Mouse (Mus musculus): ENCODE measurements around the gene Ugt1a6a. TPM values are rescaled to one million over a fixed set of nuclear protein-coding genes. Genes with fewer than 3 reads are reported as not detected.

The Ugt1a6a gene
- total RNA-seq, 2 experiments from 2014 or later: 1.5 to 2.3 TPM

DNA sequence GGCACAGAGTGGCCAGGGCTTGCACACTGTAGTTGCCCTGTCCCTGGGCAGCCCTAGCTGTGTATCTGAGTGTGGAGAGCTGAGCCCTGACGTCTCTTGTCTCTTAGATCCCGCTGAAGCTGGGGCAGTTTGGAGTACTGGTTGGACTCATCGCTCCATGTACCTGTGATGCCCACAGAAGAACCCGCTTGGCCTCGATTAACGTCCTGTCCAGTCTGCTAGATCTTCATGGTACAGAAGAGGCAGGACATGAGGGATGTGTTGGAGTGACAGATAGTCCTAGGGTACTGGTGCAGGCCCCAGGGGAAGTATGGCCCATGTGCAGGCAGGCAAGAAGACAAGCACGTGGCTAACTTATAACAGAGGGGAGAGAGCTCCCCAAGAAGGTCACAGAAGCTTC lies 115.0 kb downstream of the Ugt1a6a start:
- no peak for TF ChIP-seq CTCF (IDR thresholded peaks at IDR 0.05)
- H3K4me3 ChIP-seq: no peak overlapping the region
- intact Hi-C loops (cut with DNase I): no loop called here
- DNase-seq (ENCODE audit: extremely low spot score in 1 of 2, low spot score in 2 of 2): no peak
- H3K27ac ChIP-seq: no peak overlapping the region

DNA sequence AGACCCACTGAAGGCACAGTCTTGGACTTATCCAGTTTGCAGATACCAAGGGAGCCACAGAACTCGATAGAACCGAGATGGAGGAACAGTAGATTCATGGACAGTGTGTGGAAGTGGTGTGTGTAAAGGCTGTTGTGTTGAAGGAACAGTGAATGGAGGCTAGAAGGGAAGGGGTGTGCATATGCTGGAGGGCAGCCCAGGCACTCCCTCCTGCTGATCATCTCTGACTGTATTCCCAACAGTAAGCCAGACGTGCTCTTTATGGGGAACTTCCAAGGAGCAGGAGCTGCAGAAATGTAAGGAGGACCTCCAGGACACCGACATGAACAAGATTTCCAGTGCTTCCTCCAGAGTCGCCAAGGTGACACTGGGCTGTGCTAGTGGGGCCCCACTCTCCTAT lies 115.4 kb downstream of the Ugt1a6a start:
- no peak for DNase-seq (ENCODE audit: extremely low spot score in 1 of 2, low spot score in 2 of 2)
- no peak overlapping the region for H3K27ac ChIP-seq
- H3K4me3 ChIP-seq: no peak overlapping the region
- TF ChIP-seq CTCF (IDR thresholded peaks at IDR 0.05): no peak
- intact Hi-C loops (cut with DNase I): no loop called here

DNA sequence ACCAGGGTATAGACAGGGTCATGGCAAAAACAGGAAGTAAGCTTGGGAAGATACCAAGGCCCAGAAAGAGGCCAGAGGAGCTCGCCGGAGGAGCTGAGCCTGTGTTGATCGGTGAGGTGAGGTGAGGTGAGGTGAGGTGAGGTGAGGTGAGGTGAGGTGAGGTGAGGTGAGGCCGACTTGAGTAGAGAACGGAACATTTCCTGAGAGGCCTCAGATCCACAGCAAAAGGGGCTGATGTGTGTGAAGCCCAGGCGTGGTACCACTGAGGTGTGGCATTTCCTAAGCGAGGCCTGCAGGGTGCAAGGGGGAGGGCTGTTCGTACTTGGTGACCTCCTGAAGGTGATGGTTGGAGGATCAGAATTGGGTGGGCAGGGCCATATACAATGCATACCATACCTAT lies 118.5 kb downstream of the Ugt1a6a start:
- intact Hi-C loops (cut with DNase I): no loop called here
- no peak for DNase-seq (ENCODE audit: extremely low spot score in 1 of 2, low spot score in 2 of 2)

DNA sequence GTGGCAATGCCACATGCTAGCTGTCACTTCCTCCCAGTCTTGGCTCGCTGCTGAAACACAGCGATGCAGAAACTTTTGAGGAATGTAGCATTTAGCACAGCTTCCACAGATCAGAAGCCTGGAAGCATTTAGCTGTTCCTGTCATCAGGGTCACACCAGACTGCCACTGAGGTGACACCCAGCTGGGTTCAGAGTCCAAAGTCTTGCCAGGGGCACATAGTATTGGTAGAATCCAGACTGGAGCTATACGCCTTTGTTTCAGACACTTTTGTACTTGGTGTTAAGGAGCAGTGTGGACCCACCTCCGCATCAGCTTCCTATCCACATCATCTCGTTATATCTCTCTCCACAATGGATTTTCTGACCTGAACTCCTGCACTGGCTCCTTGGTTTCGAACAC lies 118.9 kb downstream of the Ugt1a6a start:
- Histone ChIP-seq H3K4me3 (no peak overlapping the region), H3K27ac (no peak overlapping the region)
- DNase-seq (ENCODE audit: extremely low spot score in 1 of 2, low spot score in 2 of 2): no peak
- intact Hi-C loops (cut with DNase I): no loop called here
- no peak for TF ChIP-seq CTCF (IDR thresholded peaks at IDR 0.05)

More for the DNA sequence above, 118.5 kb downstream of the Ugt1a6a start:
- Histone ChIP-seq H3K4me3 (no peak overlapping the region), H3K27ac (no peak overlapping the region)
- no peak for TF ChIP-seq CTCF (IDR thresholded peaks at IDR 0.05)

DNA sequence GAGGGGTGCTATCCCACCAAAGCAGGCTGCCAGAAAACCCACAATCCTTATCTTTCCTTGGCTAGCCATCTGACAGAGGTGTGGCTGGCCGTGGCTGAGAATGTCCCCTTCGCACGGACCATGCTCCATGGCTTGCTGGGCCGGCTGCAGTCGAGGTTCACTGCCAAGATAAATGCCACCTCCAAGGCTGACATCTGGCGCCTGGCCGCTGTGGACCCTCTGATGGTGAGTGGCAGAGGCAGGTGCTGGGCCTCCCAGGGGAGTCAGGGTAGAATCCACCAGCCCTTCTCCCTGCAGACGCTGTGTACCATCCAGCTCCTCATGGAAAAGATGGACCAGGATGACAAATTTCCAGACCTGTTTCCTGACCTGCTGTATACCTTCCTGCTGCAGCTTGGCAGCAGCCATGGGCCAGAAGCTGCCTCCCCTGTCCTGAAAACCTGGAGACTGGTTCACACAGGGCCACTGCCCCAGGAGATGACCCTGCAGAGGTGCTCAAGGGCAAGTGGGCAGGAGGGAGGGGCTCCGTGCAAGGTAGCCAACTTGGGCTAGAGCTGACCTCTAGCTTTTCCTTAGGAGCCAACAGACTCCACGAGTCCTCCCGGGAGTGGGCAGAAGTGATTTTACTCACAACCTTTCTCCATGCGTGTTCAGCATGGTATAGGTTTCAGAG lies 120.3 kb downstream of the Ugt1a6a start:
- no peak for TF ChIP-seq CTCF (IDR thresholded peaks at IDR 0.05)
- intact Hi-C loops (cut with DNase I): no loop called here
- Histone ChIP-seq H3K27ac (no peak overlapping the region), H3K4me3 (no peak overlapping the region)
- DNase-seq (ENCODE audit: extremely low spot score in 1 of 2, low spot score in 2 of 2): no peak

DNA sequence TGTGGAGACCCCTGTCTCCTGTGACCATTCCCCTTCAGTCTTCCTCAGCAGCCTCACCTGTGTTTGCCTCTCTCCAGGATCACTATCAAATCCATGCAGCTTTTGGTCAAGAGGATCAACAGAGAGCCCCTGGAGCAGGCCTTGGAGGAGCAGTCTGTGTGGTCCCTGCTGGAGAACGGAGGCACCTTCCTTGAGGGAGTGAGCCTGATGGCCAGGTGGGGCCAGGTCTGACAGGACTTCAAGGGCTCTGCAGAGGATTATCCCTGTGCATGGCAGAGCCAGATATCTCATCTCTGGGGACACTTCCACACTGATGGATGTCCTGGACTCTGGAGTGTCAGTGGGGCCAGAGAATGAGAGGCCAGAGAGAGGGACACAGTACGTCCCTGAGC lies 120.9 kb downstream of the Ugt1a6a start:
- TF ChIP-seq CTCF (IDR thresholded peaks at IDR 0.05): no peak
- intact Hi-C loops (cut with DNase I): no loop called here
- Histone ChIP-seq H3K4me3 (no peak overlapping the region), H3K27ac (no peak overlapping the region)
- no peak for DNase-seq (ENCODE audit: extremely low spot score in 1 of 2, low spot score in 2 of 2)

DNA sequence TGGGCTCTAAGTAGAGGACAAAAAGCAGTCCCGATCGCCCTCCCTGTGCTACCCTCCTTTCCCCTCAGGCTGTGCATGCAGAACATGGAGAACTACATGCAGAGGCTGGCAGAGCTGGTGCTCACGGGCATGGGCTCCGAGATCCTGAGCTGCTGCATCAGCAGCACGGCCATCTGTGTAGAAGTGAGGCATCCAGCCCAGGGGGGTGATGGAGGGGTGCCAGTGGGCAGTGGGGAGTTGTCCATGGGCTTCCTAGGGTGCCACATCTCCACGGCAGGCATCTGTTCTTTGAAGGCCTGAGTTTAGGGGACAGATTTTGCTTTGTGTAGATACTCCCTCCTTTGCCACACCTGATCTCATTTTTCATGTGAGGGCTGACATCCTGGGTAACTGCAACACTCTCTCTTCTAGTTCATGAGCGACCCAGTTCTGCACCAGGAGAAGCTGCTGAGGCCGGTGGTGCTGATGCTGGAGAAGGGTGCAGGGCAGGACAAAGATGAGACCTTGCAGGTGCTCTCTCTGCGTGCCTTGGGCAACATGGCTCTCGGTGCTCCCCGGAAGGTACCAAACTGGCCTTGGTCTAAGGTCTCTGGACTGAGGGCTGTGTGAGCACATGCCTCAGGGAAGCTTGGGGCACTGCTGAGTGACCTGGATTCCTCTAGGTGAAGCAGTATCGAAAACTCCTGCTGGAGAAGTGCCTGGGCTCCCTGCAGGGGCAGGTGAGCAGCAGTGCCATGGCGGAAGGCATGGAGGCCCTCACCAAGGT lies 121.6 kb downstream of the Ugt1a6a start:
- DNase-seq (ENCODE audit: extremely low spot score in 1 of 2, low spot score in 2 of 2): peak in 1 of 2 experiments; percentile 33
- no peak for TF ChIP-seq CTCF (IDR thresholded peaks at IDR 0.05)
- no peak overlapping the region for H3K4me3 ChIP-seq
- intact Hi-C loops (cut with DNase I): no loop called here
- no peak overlapping the region for H3K27ac ChIP-seq

DNA sequence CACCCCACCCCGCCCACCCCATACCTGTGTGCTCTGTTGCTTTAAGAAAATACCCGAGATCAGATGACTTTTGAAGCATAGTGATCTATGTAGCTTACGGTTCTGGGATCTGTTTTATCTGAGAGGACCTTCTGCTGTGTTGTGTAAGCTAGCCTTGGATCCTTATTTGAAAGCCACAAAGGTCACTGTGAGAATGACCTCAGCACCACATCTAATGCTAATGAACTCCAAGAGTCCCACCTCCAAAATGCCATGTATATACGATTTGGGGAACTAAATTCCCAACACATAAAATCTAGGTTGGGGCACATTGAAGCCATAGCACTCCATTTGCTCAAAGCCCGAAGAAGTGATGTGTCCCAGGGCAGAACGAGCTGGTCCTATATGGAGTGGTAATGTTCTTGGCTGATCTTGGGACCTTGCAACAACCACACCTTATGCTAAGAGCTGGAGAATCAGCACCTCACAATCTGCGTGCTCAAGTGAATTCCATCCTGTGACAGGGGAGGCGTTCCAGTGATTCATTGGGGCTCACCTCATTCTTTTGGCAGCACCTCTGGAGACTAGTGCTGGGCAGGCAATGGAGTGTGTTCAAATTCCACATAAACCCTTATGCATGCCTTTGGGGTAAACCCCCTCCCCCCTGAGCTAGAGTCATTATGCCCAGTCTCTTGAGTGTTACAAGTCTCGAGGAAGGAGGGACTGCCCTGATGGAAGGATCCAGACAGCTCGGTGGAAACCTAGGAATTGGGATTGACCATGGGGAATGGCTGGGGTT lies 122.5 kb downstream of the Ugt1a6a start:
- no peak for TF ChIP-seq CTCF (IDR thresholded peaks at IDR 0.05)
- intact Hi-C loops (cut with DNase I): no loop called here
- DNase-seq (ENCODE audit: extremely low spot score in 1 of 2, low spot score in 2 of 2): no peak
- Histone ChIP-seq H3K4me3 (no peak overlapping the region), H3K27ac (no peak overlapping the region)

DNA sequence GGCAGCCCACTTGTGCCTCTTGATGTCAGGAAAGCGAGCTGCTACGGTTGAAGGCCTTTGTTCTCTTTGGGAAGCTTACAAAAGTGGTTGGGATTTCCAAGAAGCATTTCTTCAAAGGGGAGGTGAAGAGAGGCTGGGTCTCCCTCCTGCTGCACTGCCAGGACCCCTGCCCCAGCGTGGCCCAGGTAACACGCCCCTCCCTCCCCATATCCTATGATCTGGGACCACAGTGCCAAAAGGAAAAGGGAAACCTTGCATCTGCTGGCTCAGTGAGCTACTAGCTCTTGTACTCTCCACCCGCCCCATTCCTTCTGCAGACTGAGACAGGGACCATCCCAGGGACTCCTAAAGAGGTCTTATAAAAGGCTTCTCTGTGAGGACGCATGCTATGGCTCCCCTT lies 123.1 kb downstream of the Ugt1a6a start:
- intact Hi-C loops (cut with DNase I): no loop called here
- no peak overlapping the region for H3K27ac ChIP-seq
- no peak for DNase-seq (ENCODE audit: extremely low spot score in 1 of 2, low spot score in 2 of 2)
- no peak for TF ChIP-seq CTCF (IDR thresholded peaks at IDR 0.05)
- H3K4me3 ChIP-seq: no peak overlapping the region

DNA sequence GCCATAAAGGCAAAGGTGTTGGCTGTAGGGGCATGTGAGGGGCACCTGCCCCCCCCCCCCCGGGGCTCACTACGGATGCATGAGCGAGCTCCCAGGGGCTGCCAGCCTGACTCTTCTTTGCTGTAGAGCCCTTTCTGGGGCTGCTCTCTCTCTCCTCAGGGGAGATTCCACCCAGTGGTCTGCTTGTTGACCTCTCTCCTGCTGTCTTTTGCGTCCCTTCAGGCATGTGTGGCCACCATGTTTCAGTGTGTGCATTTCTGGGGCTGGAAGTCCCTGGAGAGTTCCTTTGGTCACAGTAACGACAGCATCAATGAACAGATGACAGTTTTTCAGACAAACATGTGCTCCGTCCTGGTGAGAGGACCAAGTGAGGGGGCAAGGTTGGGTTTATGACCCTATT lies 123.8 kb downstream of the Ugt1a6a start:
- TF ChIP-seq CTCF (IDR thresholded peaks at IDR 0.05): no peak
- intact Hi-C loops (cut with DNase I): no loop called here
- Histone ChIP-seq H3K4me3 (no peak overlapping the region), H3K27ac (no peak overlapping the region)
- DNase-seq (ENCODE audit: extremely low spot score in 1 of 2, low spot score in 2 of 2): no peak

DNA sequence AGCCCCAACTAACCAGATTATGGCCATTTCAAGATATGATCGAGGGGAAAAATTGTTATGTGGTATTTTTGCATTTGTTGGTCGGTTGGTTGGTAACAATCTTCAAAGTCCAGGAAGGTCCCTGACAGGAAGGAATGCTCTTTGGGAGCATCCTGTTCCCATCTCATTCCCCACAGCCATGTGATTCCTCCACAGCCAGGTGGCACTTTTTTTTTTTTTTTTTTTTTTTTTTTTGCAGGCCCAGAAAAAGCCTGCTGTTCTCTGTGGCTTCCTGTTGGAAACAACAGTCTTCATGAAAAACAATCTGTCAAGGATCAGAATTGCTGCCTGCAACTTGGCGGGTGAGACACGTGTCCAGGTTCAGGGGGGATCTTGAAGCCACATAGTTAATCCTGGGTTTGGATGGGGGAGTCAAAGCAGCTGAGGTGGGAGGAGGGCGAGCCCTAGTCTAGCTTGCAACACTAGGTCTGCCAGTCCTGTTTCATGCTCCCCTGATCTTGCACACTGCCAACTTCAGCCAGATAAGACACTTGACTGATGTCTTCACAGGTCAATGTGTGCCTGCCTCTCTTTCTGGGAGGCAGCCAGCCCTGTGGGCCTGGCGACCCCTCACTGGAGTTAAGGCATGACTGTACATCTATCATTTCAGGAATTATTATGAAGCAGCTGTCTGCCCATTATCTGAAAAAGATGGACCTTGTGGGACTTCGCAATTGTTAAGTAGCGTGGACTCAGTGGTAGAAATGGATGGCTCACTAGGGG lies 124.5 kb downstream of the Ugt1a6a start:
- no peak; the same call in 1 of the 2 replicates for TF ChIP-seq CTCF (IDR thresholded peaks at IDR 0.05)
- intact Hi-C loops (cut with DNase I): no loop called here
- no peak overlapping the region for H3K4me3 ChIP-seq
- no peak overlapping the region for H3K27ac ChIP-seq
- no peak for DNase-seq (ENCODE audit: extremely low spot score in 1 of 2, low spot score in 2 of 2)

All from left cerebral cortex, adult 2 months (tissue).